Mouse (Mus musculus) heart, adult 2 months (tissue): ENCODE results near the gene Syt6.

Experiments used
- CTCF ChIP-seq: fragments of 200-600 bp; IDR thresholded peaks from 2 replicates; pipeline ENCODE4 v1.8.1; 2022; ENCODE audit warnings: antibody characterized with exemption, mild to moderate bottlenecking, moderate library complexity
- POLR2A ChIP-seq: fragments of 200-500 bp; IDR thresholded peaks from 2 replicates; pipeline ENCODE4 v1.6.1; 2011; ENCODE audit warnings: mild to moderate bottlenecking, low read depth, low read length, control low read depth; ENCODE audit not compliant: insufficient read depth

- TF ChIP-seq POLR2A (no peak), CTCF (no peak)
Measured at GRCm38 (mm10) chr3:103615621-103616020, 40.6 kb downstream of the Syt6 start.
